Mouse (Mus musculus): Measurements from ENCODE around the gene Sdf4. TPM values are rescaled to one million over a fixed set of nuclear protein-coding genes. Genes with fewer than 3 reads are reported as not detected.
A peak's percentile ranks its signal among the peaks of the same experiment; 100 is the strongest.

Gene Sdf4
- total and polyA plus RNA-seq, 3 experiments: 50.7 to 282 (median 260) TPM

DNA sequence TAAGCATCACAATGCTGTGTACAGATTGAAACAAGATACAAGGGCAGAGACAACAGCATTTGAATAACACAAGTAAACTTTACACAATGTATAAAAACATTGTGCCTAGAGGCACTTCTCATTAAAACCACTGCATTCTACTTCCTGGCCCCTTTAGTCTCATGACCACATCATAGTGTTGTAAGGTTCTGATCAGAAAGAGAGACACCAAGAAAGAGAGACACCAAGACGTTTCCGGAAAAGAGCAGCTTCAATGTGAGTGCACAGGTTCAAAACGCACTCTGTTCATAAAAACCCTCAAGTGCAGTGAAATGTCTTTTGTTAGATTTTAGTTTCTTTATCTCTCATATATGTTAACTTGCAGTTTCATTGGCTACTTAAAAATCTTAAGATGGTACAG lies 11.4 kb downstream of the Sdf4 start:
- no peak for DNase-seq

DNA sequence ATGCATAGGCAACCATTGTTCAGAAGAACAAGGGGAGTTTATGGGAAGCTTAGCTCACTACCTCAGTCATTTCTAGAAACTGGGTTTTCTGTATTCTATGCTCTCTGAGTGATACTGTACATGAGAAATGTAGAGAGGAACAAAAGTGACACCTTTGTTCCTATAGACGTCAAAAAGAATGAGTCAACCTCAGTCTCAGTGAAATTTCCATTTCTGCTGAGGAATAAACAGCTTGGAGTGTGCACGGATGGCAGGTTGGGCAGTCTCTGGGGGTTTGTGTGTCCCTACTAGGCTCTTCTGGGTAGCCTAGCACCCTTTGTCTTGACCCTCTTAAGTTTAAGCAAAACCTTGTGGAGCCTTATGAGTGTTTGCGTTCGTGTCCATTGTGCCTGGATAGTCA lies 15.7 kb downstream of the Sdf4 start:
- no peak for DNase-seq

DNA sequence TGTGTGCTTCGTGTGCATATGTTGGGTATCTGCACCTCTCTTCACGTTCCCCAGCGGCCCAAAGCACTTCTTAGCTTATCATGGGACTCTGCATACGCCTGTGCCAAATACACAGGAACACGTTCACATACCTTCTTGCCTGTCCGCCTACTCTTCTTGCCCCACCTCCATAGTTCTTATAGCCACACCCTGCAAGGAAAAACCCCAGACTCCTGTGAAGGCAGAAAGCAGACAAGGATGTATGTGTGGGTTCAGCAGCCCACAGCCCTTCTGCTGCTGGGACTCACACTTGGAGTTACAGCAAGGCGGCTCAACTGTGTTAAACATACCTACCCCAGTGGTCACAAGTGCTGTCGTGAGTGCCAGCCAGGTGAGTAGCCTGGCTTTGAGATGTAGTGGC lies 21.0 kb downstream of the Sdf4 start, which contains the start of gene Tnfrsf4:
Tnfrsf4 (plus strand) TSS at position 207 of the 400 bp plus-strand sequence.
- DNase-seq: no peak

DNA sequence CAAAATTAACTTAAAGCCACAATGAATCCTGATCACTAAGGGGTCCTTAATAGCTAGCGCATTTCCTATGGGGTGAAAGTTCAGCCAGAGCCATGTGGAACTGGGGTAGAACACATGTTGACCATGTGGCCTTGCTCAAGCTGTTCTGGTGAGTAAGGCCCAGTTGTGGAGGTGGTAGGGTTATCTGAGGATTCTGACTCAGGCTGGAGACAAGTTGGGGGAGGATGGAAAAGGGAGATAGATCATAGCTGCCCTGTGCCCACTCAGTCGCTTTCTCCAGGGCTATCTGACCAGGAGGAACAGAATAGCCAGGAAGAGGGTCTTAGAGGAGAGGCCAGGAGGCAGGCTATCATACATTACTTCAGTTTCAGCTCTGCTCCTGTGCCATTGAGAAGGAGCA lies 21.8 kb downstream of the Sdf4 start:
- peak; percentile 68 for DNase-seq

DNA sequence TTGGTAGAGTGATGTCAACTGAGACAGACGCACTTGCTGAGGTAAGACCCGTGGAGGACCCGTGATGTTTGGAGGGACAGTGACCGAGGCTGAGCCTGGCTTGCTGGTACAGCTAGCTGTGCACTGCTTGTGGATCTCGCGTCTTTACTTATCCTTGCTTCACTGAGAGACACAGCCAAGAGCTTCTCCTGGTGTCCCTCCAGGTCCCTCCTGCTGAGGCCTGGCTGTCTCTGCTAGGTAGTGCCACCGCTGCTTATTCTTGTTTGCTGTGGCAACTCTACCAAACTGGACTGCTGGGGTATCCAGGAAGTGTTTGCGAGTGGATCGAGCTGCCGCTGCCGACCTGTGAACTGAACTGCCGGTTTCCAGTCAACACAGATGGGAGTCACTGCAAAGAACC lies 27.1 kb downstream of the Sdf4 start:
- DNase-seq: no peak

DNA sequence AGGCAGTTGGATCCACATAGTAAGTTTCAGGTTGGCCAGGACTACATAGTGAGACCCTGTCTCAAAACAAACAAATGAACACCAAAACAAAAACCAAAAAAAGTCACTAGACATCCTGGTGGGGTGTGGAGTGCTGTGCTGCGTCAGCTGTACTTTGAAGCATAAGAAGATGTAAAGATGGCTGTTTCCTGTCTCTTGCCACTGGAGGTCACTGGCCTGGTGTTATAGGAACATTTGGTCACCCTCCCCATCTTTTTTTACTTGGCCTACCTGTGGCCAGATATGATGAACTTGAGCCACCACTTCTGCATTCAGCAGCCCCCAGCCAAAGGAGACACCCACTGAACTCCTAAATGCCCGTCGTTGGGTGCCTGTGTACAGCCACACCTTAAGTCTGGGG lies 28.7 kb downstream of the Sdf4 start:
- DNase-seq: no peak

DNA sequence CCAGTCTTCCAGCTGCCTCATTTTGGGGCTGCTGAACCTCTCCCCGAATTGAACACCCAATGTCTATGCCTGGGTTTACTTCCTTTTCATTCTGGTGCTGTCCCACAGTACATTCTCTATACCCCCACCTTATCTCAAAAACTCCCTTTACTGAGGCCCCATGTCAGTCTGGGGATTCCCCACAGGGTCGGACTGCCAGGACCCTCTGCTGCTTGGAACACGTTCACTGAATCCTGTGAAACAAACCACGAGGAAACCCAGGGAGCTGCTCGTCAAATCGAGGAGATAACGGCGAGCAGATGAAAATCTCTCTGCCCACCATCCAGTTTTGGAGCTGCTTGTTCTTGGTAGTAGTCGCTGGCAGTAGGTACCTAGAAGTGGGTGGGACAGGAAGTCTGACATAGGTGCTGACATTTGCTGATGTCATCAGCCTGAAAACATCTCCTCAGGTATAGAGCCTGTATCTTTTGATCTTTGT lies 29.3 kb downstream of the Sdf4 start:
- DNase-seq: no peak

DNA sequence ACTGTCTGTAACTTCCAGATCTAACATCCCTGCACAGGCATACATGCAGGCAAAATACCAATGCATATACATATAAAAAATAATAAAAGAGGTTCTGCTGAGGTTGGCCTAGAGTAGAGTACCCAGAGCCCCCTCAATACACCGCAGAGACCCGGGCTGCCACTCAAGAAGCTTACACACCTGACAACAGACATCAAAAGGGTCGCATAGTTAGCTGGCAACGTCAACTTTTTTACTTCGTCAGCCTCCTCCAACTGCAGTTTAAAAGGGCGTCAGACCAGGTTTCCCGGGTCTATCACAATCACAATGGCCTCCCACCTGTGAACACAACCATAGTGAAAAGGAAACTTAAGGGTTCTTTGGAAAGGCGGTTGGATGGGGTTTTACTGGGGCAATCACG lies 30.8 kb downstream of the Sdf4 start:
- DNase-seq: no peak

DNA sequence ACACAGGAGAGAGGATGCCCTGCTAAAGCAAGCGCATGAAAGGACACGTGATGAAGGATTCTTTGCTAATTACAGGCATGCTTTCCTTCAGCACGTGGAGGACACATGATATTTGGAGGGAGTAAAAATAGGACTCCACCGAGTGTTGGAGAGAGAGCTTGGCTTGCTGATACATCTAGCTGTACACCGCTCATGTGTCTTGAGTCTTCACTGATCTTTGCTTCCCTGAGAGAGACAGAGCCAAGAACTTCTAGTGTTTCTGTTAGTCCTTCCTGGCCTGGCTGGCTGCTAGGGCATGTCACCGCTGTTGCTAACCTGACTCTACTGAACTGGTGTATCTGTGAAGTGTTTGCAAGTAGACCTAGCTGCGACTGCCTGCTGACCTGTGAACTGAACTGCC lies 31.5 kb downstream of the Sdf4 start:
- no peak for DNase-seq

DNA sequence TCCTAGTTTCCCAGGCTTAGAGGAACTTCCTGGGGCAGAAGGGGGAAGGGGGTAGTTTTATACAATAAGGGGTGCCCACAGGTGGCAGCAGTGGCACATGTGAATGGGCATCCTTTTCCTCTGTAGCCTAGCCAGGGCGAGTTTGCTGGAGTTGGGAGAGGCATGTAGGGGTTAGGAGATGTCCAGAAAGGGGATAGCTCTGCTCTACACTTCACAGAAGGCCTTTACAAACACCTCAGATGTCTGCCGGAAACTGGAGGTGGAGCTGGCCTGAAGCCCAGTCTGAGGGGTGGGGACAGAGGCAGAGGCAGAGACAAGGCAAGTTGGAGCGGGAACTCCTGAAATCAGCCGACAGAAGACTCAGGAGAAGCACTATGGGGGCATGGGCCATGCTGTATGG lies 33.3 kb downstream of the Sdf4 start, which contains the start of gene Tnfrsf18:
Tnfrsf18 (plus strand) TSS at position 152 of the 400 bp plus-strand sequence.
- DNase-seq: no peak

DNA sequence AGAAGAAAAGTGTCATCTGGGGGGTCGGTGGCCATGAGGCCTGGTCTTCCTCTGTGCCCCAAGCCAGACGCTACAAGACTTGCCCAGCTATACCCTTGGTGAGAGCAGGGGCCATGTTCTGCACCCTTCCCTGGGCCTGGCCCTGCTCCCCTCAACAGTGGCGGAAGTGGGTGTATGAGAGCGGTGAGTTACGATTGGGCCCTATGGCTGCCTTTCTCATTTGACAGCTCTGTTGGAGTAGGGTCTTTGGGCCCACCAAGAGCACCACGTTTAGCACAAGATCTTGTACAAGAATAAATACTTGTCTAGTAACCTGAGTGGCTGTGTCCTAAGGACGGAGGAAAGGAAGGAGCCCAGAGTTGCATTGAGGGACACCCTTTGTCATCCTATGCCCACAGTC lies 35.9 kb downstream of the Sdf4 start:
- no peak for DNase-seq

DNA sequence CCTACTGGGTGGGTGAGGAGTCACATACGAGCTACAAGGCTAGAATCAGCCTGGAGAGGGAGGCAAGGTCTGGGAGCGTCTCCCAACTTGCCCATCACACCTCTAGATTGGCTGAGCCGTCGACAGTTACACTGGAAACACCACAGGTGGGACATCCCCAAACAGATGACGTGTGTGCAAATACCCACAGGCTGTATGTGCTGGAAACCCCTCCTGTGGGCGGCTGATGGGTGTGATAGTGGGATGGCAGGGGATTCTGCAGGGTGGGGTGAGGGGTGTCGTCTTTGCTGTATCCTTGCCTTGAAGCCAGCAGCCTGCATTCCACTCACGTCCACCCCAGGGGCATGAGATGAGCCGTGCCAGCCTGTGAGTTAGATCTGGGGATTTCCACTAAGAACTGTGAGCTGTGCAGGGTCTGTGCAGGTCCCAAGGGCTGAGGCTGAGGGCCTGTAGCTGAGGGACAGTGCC lies 38.0 kb downstream of the Sdf4 start:
- no peak for DNase-seq

DNA sequence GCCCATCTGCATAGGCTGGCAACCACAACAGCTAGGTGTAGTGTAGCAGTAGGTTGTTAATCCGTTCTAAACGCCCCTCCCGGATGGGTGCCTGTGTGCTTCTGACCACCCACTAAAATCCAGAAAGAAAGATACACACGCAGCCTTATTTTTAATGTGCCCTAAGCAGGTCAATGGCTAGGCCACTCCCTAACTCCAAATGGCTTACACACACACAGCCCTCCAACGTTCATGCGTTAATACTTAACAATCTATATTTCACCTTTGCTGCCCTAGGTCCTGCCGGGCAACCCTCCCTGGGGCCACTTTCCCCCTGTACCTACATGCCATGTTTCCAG lies 38.6 kb downstream of the Sdf4 start:
- no peak for DNase-seq

DNA sequence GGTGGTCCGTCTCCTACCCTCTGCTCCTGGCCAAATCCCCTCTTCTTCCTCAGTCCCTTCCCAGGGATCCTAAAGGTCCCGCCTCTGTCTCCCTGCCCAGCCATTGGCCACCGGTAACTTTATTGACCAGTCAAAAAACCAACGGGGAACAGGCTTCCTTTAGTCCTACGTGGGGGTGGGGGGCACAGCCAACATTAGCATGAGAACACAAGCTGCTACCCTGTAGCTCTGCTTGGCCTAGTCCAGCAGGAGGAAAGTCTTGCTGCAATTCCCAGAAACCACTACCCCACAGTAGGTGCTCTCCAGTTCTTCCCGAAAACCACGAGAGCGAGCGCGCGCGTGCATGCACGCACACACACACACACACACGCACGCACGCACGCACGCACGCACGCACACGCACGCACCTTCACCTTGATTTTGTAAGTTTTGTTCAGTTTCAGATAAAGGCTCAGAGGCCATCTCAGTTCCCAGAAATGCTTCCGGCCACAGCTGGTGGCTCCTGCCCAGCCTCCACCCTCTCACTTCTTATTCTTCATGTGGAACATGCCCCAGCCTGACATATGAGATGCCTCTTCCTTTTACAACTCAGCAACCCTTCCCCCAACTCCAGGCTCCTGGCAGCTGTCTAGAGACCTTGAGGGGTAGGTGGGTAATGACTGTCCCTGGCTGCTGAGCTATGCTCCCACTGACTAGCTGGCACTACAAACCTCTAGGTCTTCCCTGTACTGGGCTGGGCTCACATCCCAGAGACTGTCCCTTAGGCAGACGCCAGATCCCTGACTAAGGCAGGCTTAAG lies 39.1 kb downstream of the Sdf4 start:
- peak; percentile 92 for DNase-seq

DNA sequence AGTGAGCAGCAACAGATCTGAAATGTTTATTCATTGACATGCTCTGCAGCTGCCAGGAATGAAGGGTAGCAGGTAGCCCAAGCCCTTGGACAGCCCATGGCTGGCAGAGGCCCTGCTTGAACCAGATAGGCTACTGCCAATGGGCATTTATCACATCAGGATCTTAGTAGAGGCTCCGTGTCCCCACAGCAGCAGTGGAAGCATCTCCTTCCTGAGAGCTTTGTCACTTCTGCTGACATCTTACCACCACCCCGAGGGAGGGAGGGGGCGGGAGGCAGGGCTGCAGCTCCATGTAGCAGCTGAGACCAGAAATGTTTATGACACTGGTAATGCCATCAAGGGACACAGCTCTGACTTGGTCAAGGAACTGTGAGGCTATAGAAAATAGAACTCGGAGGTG lies 40.2 kb downstream of the Sdf4 start:
- DNase-seq: no peak

DNA sequence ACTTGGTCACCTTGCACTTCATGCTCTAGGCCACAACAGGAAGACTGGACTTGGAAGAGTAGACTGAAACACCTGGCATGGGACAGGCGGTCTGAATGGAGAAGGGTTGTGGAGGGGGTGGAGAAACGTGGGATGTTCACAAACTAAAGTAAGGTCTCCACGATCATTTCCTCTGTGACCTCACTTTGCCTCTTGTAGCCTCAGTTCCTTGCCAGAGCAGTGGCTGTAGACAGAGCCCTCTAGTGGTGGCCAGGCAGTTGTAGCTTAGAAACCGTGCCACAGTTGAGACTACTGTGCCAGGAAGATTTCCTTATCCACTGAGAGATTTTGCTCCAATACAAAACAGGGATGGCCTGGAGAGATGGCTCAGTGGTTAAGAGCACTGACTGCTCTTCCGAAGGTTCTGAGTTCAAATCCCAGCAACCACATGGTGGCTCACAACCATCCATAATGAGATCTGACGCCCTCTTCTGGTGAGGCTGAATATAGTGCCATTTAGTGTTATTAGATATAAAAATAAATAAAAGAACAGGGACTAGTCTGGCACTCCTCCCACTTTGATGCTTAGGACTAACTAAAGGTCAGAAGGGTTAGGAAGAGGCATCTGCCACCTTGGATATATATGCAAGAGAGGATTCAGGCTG lies 40.9 kb downstream of the Sdf4 start:
- DNase-seq: peak; percentile 43

DNA sequence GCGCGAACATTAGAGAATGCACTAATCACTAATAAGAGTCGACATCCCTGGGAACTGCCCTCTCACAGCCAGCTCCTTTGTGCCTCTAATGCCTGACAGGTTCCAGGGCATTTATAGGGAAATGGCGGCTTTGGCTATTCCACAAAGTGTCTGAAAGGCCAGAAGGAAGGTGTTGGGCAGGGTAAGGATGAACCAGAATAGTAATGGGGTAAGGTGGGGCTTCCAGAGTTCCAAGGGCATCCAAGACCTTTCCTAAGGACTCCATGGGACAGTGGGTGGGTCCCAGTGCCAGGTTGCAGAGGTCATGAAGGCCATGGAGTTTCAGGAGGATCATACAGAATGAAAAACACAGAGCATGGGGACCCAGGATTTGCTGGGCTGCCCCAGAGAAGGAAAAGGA lies 41.6 kb downstream of the Sdf4 start:
- DNase-seq: no peak

DNA sequence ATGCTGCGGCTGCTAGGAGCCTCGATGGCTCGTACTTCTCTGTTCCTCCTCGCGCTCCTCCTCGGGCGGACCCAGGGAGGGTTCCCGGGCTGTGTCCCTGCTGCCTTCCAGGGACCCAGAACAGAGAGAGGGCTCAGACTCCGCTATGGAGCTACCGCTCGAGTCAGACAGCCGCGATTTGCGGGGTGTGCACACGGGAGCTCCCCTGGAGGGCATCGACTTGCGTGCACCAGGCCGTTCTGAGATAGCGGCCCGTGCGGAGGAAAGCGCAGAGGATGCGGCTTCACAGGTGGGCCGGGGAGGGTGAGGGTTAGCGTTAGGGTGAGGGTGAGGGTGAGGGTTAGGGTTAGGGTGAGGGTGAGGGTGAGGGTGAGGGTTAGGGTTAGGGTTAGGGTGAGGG lies 42.2 kb downstream of the Sdf4 start:
- DNase-seq: no peak

DNA sequence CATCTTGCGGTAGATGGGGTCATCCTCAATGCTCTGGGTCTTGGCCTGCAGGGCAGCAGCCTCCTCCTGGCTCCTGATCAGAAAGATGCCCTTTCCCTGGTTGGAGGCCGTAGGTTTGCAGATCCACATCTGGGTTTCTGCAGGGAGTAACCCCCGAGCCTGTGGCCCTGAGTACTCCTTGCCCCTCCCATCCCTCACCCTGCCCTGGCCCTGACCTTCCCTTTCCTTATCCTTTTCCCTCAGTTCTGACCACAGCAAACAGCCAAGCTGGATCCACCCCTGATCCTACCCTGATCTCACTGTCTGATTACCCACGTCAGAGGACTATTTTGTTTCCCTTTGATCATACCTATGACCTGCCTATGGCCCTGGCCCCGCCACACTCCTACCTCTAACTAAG lies 52.1 kb downstream of the Sdf4 start:
- DNase-seq: no peak

DNA sequence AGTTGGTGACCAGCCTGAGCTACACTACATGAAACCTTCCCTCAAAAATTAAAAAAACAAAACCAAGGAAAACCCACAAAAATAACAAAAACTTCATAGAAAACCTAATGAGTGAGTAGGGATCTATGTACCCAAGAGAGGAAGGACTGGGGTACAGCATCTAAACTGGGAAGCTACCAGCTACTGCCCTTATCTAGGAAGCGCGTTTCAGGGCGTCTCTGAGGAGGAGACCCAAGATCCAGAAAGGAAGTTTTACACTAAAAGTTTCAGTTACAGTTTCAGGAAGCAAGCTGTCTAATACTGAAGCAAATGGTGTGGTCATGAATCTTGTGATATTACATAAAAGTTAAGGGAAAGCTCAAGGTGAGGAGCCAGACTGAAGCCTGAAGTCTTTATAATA lies 57.1 kb downstream of the Sdf4 start:
- DNase-seq: no peak

DNA sequence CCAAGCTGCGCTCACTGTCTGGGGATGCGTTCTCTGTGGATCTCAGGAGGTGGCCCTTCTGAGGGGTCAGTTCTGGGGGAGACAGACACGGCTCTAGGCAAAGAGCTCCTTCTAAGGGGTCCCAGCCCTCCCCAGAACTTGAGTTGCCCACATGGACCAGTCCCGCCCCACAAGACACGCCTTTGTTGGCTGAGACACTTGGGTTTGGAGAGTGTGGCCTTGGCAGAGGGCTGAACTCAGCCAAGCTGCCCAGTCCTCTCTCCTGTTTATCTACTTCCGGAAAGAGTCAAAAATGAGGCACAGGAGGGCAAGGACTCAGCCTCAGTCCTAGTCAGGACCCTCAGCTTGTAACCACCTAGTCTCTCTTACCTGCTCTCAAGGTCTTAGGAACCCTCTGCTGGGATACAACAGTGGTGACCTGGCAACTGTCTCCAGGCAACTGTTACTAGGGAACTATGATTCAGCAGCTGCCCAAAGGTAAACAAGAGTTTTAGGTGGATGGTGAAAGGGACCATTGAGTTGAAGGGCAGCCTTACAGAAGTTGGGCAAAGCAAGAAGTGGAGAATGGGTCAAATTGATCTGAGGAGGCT lies 57.8 kb downstream of the Sdf4 start:
- DNase-seq: peak; percentile 84

DNA sequence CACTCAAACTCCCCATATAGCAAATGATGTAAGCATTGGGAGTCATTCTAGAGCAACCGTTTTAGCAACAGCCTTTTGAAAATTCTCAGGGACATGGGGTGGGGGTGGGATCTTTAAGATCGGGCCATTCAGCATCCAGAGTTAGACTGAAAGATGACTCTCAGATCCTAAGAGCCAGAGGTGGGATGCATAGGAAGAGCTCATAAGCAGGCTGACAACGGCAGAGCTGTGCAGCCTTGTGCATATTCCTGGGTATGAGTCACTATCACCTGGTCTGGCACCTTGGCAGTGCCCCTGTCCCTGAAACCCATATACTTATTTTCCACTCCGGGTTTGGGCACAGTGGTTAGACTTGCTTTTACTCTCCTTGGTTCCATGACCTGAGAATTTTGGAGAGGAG lies 60.4 kb downstream of the Sdf4 start:
- DNase-seq: no peak

DNA sequence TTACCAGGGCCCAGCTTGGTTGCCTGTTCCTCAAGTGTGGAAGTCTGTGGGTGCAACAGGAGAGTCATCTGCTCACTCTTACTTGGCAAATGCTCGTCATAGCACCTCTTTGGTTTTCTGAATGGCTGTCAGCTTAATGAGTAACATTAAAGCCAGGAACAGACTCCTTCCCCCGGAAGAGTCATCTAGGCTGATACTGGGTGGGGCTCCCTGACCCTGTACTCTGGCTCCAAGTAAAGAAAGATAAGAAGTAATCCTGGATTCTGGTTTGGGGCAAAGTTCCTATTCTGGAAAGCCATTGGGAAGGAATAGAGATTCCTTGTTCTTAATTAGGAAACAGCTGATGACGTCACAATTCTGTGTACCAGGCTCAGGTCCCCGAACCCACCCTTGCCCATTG lies 61.5 kb downstream of the Sdf4 start:
- no peak for DNase-seq
